Mouse (Mus musculus) neural tube, postnatal 0 days (tissue): ENCODE results near the gene Hc. TPM values are rescaled to one million over a fixed set of nuclear protein-coding genes. Genes with fewer than 3 reads are reported as not detected.

Experiments
- polyA plus RNA-seq: library from polyadenylated mRNA; unstranded; fragments of >200 nt; fragmentation: Nextera tagmentation; extraction: Ambion mirVana; gene quantifications from 2 replicates; pipeline ENCODE4 v1.2.1, GENCODE M21; 2015

The Hc gene
- polyA plus RNA-seq = 0.57 and 1.3 TPM in 2 replicates

DNA sequence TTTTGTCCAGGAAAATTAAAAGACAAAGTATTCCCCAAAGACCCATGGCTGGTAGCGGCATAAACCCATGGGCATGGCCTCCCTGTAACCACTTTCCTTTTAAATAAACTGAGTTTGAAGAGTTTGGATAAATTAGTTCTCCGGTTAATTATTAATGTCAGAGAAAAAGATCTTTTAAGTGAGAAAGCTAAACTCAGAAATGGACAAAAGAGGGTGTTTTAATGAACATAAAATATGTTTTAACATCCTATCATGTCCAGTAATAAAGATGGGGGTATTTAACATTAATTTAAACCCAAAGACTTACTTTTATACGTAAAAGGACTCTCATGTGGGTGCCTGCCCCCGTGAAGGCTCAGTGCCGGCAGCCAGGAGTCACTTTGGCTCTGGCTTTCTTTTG is at the start of gene Hc:
Gene Hc, minus strand, starts transcription at position 101 of the 400 bp plus-strand sequence.

DNA sequence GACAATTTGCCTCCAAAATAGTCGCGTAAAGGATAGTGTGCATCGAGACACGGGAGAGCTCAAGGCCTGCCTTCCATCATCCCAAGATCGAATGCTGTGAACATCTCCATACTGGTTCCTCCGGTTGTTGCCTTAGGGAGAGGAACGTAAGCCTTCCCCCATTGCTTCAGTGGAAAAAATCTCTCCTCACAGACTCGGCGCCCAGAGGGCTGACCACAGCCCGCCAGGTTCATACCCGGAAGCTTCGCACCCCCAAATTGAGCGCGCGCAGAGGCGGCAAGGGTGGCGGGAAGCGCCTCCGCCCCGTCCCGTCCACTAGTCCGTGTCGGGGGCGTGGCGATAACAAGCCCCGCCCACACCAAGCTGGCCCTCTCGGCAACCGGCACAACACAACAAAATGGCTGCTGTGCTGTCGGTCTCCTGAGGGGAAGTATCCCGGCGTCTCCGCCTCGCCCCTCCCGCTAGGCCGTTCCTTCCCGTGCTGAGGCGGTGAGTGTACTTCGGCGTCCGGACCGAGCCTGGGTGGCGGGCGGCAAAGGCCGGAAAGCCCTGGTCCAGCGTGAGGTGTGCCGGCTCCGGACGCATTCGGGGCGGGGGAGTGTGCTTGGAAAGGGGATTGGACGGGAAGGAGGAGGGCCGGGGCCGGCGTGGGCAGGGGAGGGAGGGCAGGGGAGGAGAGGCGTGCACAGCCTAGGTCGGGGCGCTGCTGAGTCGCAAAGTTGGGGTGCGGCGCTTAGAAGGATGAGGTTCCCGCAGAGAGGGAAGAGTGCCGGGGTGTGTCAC is 48.1 kb upstream of the Hc start, which contains the start of gene Cntrl:
Gene Cntrl, plus strand, starts transcription at position 352 of the 783 bp plus-strand sequence.

DNA sequence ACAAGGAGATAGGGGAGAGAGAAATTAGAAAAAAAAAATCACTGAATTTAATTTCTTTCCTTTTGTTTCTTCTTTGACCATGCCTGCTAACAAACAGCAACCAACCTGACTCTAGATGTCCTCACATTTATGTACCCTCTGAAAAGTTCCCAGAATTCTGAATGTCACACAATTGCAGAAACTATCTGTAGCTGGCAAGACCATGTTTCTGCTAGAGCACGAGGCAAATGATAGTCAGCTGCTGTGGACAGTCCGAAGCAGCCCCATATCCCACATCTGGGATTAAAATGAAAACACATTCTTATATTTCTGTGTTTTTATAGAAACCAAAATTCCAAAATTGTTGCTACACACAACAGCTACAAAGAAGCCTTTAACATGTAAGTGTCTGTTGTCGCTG is 40.2 kb upstream of the Hc start, which contains the start of gene AI182371:
Gene AI182371, minus strand, starts transcription at position 101 of the 400 bp plus-strand sequence.

DNA sequence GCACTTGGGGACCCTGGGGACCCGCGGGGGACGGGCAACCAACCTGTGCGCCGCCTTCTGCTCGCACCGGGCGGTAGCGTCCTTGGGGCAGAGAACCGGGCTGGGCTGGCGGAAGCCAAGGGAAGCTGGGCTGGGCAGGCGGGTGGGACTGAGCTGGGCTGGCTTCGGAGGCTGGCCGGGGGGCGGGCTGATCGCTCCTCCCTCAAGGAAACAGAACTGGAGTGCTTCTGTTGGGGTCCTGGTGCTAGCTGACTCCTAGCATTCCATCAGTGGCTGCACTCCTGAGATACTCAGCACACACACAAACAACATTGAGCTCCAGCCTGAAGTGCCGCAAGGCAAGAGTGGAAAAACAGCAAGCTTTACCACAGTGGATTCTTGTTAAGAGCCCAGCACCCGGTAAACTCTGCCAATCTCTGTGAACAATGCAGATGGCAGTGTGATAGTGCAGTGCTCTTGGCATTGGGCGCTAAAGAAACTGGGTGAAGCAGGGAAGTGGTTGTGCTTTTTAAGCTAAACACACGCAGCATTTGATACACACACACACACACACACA is 99.7 kb downstream of the Hc start, which contains the start of gene Traf1:
Gene Traf1, minus strand, starts transcription at position 292 of the 556 bp plus-strand sequence.

Other genes starting within 250 kb of the Hc start
- 104 and 106 TPM in 2 replicates for gene Fbxw2, start 235.1 kb downstream of the Hc start, polyA plus RNA-seq
- gene Gm34653, start 228.4 kb downstream of the Hc start, polyA plus RNA-seq = not detected in 2 replicates
- gene Cutal, start 187.0 kb downstream of the Hc start, polyA plus RNA-seq = 0.45 and 0.71 TPM in 2 replicates
- gene Psmd5, start 186.5 kb downstream of the Hc start, polyA plus RNA-seq = 71.6 and 77.1 TPM in 2 replicates
- 2.0 and 2.2 TPM in 2 replicates for gene Phf19, start 147.4 kb downstream of the Hc start, polyA plus RNA-seq
- gene Traf1, start 99.7 kb downstream of the Hc start, polyA plus RNA-seq = 5.6 and 7.4 TPM in 2 replicates
- 0.23 and 0.28 TPM in 2 replicates for gene AI182371, start 40.1 kb upstream of the Hc start, polyA plus RNA-seq
- 8.5 and 9.3 TPM in 2 replicates for gene Cntrl, start 48.1 kb upstream of the Hc start, polyA plus RNA-seq
- gene Rab14, start 139.7 kb upstream of the Hc start, polyA plus RNA-seq = 453 and 536 TPM in 2 replicates
- 56.2 and 93.3 TPM in 2 replicates for gene Gsn, start 194.9 kb upstream of the Hc start, polyA plus RNA-seq